Mouse (Mus musculus) cerebellum, adult 2 months (tissue): ENCODE results near the gene Lztfl1. TPM values are rescaled to one million over a fixed set of nuclear protein-coding genes. Genes with fewer than 3 reads are reported as not detected.

Experiments used
- DNase-seq, 2 experiments: peaks; one replicate each; pipeline ENCODE4 v3.0.0; 2021
- H3K27ac ChIP-seq: fragments of 200-500 bp; 2 replicates; pipeline ENCODE4 v1.5.1; 2012; ENCODE audit warnings: low read length, control low read depth, inconsistent platforms; ENCODE audit not compliant: insufficient read depth
- H3K27me3 ChIP-seq: fragments of 200-500 bp; 2 replicates; pipeline ENCODE4 v1.6.1; 2012; ENCODE audit warnings: inconsistent platforms, mild to moderate bottlenecking, low read length, moderate library complexity; ENCODE audit not compliant: control insufficient read depth, insufficient read depth
- H3K4me1 ChIP-seq: fragments of 200-500 bp; 2 replicates; pipeline ENCODE4 v1.6.1; 2011; ENCODE audit warnings: low read length; ENCODE audit not compliant: control insufficient read depth, insufficient read depth
- H3K4me3 ChIP-seq: fragments of 200-500 bp; replicated peaks from 2 replicates; pipeline ENCODE3; 2011; ENCODE audit warnings: mild to moderate bottlenecking, low read depth, low read length, control low read depth; ENCODE audit not compliant: insufficient read depth
- CTCF ChIP-seq: fragments of 200-500 bp; IDR thresholded peaks from 2 replicates; pipeline ENCODE4 v1.5.1; 2011; ENCODE audit warnings: low read depth, mild to moderate bottlenecking, control low read depth, low read length, moderate library complexity, borderline replicate concordance; ENCODE audit not compliant: insufficient read depth
- POLR2A ChIP-seq: fragments of 200-500 bp; IDR thresholded peaks from 2 replicates; pipeline ENCODE4 v1.6.1; 2011; ENCODE audit warnings: low read length, control low read depth, borderline replicate concordance; ENCODE audit not compliant: insufficient read depth
- WGBS: fragments of 180-500 bp; shearing (Covaris S2); methylation state at CpG from one replicate; pipeline ENCODE4 v1.1.7; 2018; 5-methylcytosine and 5-hydroxymethylcytosine counted together
- polyA plus RNA-seq: library from polyadenylated mRNA; depleted of rRNA; stranded (reverse); fragments of >200 nt; gene quantifications from 2 replicates; pipeline ENCODE4 v1.2.3, GENCODE M21; 2012; rRNA removed

Lztfl1 gene
- 22.4 and 25.3 TPM in 2 replicates for polyA plus RNA-seq

GRCm38 (mm10) chr9:123717186-123718008 lies at the start of gene Lztfl1:
Lztfl1 (minus strand) TSS chr9:123717697.
- peak within 1 kb of the TSS; percentile 95 for H3K4me3 ChIP-seq
- no peaks in the 10 kb centered on the region for H3K4me1 ChIP-seq
- under 1% methylated on average over 55 of the region's 55 CpGs for WGBS

GRCm38 (mm10) chr9:123766996-123767395 lies 49.5 kb upstream of the Lztfl1 start:
- H3K27ac ChIP-seq: no peak overlapping the region
- 85% methylated on average over 3 of the region's 3 CpGs for WGBS
- no peak overlapping the region for H3K4me3 ChIP-seq
- H3K27me3 ChIP-seq: no peaks in the 10 kb centered on the region
- no peak for DNase-seq
- no peaks in the 10 kb centered on the region; the same call in 1 of the 2 replicates for H3K4me1 ChIP-seq
- TF ChIP-seq CTCF (no peak), POLR2A (no peak)

More at GRCm38 (mm10) chr9:123717186-123718008, at the start of gene Lztfl1:
- no peak within 1 kb of the TSS; the same call in 1 of the 2 replicates for H3K27ac ChIP-seq
- no peak; the same call in 1 of the 2 replicates for TF ChIP-seq POLR2A
- TF ChIP-seq CTCF: no peak
- DNase-seq: peak; percentile 94 to 98
- H3K27me3 ChIP-seq: no peaks in the 10 kb centered on the region

- 79% methylated on average over 3 of the region's 3 CpGs for WGBS
- Histone ChIP-seq H3K4me3 (no peak overlapping the region), H3K27me3 (no peaks in the 10 kb centered on the region), H3K4me1 (no peaks in the 10 kb centered on the region; the same call in 1 of the 2 replicates), H3K27ac (no peak overlapping the region)
- TF ChIP-seq POLR2A: no peak
- TF ChIP-seq CTCF: no peak
- DNase-seq: no peak
These were observed 46.3 kb upstream of the Lztfl1 start for GRCm38 (mm10) chr9:123763771-123764170.

GRCm38 (mm10) chr9:123762886-123763285 lies 45.4 kb upstream of the Lztfl1 start:
- TF ChIP-seq CTCF (no peak), POLR2A (no peak)
- no peaks in the 10 kb centered on the region for H3K27me3 ChIP-seq

GRCm38 (mm10) chr9:123760806-123761205 lies 43.3 kb upstream of the Lztfl1 start:
- Histone ChIP-seq H3K27me3 (no peaks in the 10 kb centered on the region), H3K4me1 (no peaks in the 10 kb centered on the region; the same call in 1 of the 2 replicates), H3K27ac (no peak overlapping the region), H3K4me3 (no peak overlapping the region)
- DNase-seq: no peak
- TF ChIP-seq POLR2A (no peak), CTCF (no peak)
- 90% methylated on average over 3 of the region's 3 CpGs for WGBS

More at GRCm38 (mm10) chr9:123762886-123763285, 45.4 kb upstream of the Lztfl1 start:
- Histone ChIP-seq H3K4me3 (no peak overlapping the region), H3K4me1 (no peaks in the 10 kb centered on the region; the same call in 1 of the 2 replicates), H3K27ac (no peak overlapping the region)
- whole genome bisulfite sequencing: 70% methylated on average over 4 of the region's 4 CpGs
- DNase-seq: no peak

DNA sequence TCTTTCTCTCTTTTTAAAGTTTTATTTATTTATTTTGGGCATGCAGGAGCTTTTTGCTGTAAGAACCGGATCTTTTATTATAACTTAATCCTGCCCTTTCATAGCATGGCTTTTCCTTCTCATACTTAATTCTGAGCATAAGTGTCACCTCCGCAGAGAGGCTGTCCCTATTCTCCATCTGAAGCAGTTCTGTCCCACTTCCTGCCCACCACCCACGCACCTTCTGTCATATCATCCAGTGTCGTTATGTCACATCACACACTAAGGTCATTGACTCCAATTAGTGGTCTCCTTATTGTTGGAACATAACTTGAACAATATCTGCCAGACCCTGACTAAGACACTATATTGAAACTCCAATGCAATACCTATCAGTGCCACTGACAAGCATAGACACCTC lies 41.1 kb upstream of the Lztfl1 start:
- Histone ChIP-seq H3K4me1 (no peaks in the 10 kb centered on the region; the same call in 1 of the 2 replicates), H3K27ac (no peak overlapping the region), H3K27me3 (no peaks in the 10 kb centered on the region), H3K4me3 (no peak overlapping the region)
- DNase-seq: no peak
- WGBS: 73% methylated on average over 4 of the region's 4 CpGs
- TF ChIP-seq CTCF: no peak
- no peak for TF ChIP-seq POLR2A

DNA sequence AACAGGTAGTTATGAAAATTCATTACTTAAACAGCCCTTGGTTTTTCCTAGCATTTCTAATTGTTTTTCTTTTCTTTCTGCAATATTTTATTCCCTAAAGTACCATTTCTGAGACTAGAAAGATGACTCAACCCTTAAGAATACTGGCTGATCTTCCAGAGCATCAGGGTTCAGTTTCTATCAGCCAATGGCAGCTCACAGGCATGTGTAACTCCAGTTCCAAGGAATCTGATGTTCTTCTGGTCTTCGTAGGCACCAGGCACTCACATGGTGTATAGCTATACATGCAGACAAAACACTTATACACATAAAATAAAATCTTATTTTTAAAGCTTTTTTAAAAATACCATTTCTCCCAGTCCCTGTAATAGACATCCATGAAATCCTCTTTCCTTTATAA lies 40.7 kb upstream of the Lztfl1 start:
- Histone ChIP-seq H3K4me1 (no peaks in the 10 kb centered on the region), H3K27me3 (no peaks in the 10 kb centered on the region), H3K4me3 (no peak overlapping the region), H3K27ac (no peak overlapping the region)
- 70% methylated on average over 1 of the region's 1 CpGs for WGBS
- TF ChIP-seq POLR2A (no peak), CTCF (no peak)
- no peak for DNase-seq

DNA sequence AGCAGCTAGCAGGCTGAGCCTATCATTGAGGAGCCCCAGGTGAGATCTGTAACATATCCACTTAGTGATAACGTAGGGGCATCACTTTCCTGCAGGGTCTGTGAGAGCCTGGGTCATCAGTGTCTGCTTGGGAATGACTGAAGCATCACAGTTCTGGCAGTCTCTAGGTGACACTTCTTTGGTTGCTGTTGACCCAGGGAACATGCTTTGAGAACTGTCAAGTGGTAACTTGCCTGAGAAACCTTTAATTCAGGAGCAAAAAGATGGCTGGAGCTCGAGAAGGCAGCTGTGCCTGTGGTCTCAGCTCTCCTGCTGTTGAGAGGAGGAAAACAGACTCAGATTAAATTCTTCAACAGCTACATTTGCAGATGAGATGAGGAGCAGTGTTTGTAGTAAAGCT lies 39.8 kb upstream of the Lztfl1 start:
- WGBS: 46% methylated on average over 2 of the region's 2 CpGs
- DNase-seq: no peak

More for the DNA sequence above, 39.8 kb upstream of the Lztfl1 start:
- H3K27ac ChIP-seq: no peak overlapping the region
- no peaks in the 10 kb centered on the region for H3K27me3 ChIP-seq
- no peak overlapping the region for H3K4me3 ChIP-seq
- no peak for TF ChIP-seq CTCF
- no peak for TF ChIP-seq POLR2A
- no peaks in the 10 kb centered on the region for H3K4me1 ChIP-seq
